Mouse (Mus musculus) erythroblast, embryonic 14.5 days (primary cell): ENCODE measurements around the gene Mks1. TPM values are rescaled to one million over a fixed set of nuclear protein-coding genes. Genes with fewer than 3 reads are reported as not detected.

ENCODE experiments used
- H3K27me3 ChIP-seq: 2 replicates; pipeline ENCODE4 v1.6.1; 2012; ENCODE audit warnings: inconsistent platforms; ENCODE audit not compliant: control insufficient read depth
- H3K36me3 ChIP-seq: 2 replicates; pipeline ENCODE4 v1.6.1; 2012; ENCODE audit warnings: mild to moderate bottlenecking, inconsistent platforms; ENCODE audit not compliant: control insufficient read depth
- H3K4me1 ChIP-seq: 2 replicates; pipeline ENCODE4 v1.6.1; 2012; ENCODE audit warnings: inconsistent platforms; ENCODE audit not compliant: control insufficient read depth
- H3K4me3 ChIP-seq: replicated peaks from 2 replicates; pipeline ENCODE3; 2012; ENCODE audit warnings: moderate library complexity, mild to moderate bottlenecking, inconsistent platforms
- H3K9me3 ChIP-seq: 2 replicates; pipeline ENCODE4 v1.6.1; 2012; ENCODE audit warnings: low read length, inconsistent platforms, mixed read lengths; ENCODE audit not compliant: control insufficient read depth
- GATA1 ChIP-seq: IDR thresholded peaks from 2 replicates; pipeline ENCODE4 v1.6.1; 2012; ENCODE audit warnings: low read length, inconsistent platforms, mixed read lengths
- TAL1 ChIP-seq: IDR thresholded peaks from 3 replicates; pipeline ENCODE4 v1.6.1; 2012; ENCODE audit warnings: low read length, inconsistent platforms, mixed read lengths
- polyA plus RNA-seq: library from polyadenylated mRNA; stranded (reverse); fragments of >175 nt; gene quantifications from 2 replicates; pipeline ENCODE4 v1.2.3, GENCODE M21; 2012

Gene Mks1
- polyA plus RNA-seq, 1 experiment = 0.04 TPM

DNA sequence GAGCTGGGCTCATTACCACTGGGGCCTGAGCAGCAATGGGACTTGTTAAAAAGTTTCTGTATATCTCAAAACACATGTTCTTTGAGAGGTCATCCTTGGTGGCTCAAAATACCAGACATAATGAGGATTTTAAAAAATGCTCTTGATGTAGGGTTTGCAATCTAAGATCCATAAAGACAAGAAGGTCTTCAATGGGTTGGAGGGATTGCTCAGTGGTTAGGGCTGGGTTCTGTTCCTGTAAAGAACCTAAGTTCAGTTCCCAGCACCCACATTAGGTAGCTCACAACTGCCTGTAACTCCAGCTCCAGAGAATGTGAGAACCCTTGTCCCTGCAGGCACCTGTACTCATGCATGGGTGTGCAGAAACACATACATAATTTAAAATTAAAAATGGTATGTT is 44.3 kb downstream of the Mks1 start, which contains the start of gene Olfr463:
Gene Olfr463 (minus strand): TSS at position 101 of the 400 bp plus-strand sequence.
- no peak for TF ChIP-seq GATA1
- no peak for TF ChIP-seq TAL1
- peaks cover 2% of the 10 kb centered on the region; the same call in 1 of the 2 replicates for H3K27me3 ChIP-seq
- H3K36me3 ChIP-seq = no peaks in the 10 kb centered on the region
- H3K4me1 ChIP-seq = no peaks in the 10 kb centered on the region
- H3K9me3 ChIP-seq = no peaks in the 10 kb centered on the region
- no peak within 1 kb of the TSS for H3K4me3 ChIP-seq

DNA sequence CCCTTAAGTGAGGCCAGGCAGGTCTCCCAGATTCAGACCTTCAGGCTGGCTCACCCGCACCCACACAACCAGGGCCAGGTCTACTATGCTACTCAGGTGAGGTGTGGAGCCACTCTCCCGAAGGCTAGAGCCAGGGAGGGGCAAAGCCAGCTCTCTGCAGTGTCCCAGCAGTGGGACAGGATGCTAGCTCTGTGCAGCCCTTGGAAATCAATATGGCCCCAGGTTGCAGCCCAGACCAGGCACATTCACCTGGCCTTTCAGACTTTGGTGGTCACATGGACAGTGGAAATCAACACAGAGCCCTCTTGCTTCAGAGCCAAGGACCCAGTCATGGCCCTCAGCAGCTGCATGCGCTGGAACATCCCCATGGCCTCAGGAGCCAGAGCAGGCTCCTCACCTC is 51.3 kb downstream of the Mks1 start:
- no peak for TF ChIP-seq GATA1
- TF ChIP-seq TAL1 = no peak
- Histone ChIP-seq H3K27me3 (no peaks in the 10 kb centered on the region), H3K4me1 (no peaks in the 10 kb centered on the region), H3K4me3 (no peak overlapping the region), H3K36me3 (no peaks in the 10 kb centered on the region), H3K9me3 (no peaks in the 10 kb centered on the region)

Other genes starting within 250 kb of the Mks1 start
- gene Hsf5, start 236.1 kb upstream of the Mks1 start, polyA plus RNA-seq = not detected in 2 replicates
- gene Rnf43, start 190.5 kb upstream of the Mks1 start, polyA plus RNA-seq = 0.08 and 0.64 TPM in 2 replicates
- gene Supt4a, start 115.7 kb upstream of the Mks1 start, polyA plus RNA-seq = 4.3 and 5.5 TPM in 2 replicates
- 0.47 and 0.71 TPM in 2 replicates for gene Tspoap1, start 92.7 kb upstream of the Mks1 start, polyA plus RNA-seq
- 3.6 and 4.5 TPM in 2 replicates for gene Mpo, start 59.6 kb upstream of the Mks1 start, polyA plus RNA-seq
- gene Lpo, start 24.9 kb upstream of the Mks1 start, polyA plus RNA-seq = not detected in 2 replicates
- gene Epx, start 22.3 kb downstream of the Mks1 start, polyA plus RNA-seq = 0.05 and 0.26 TPM in 2 replicates
- gene Olfr462, start 39.1 kb downstream of the Mks1 start, polyA plus RNA-seq = not detected in 2 replicates
- gene Olfr463, start 44.2 kb downstream of the Mks1 start, polyA plus RNA-seq = 0.04 TPM in 1 of 2 replicates, not detected in the other
- gene Olfr464, start 67.8 kb downstream of the Mks1 start, polyA plus RNA-seq = 0.05 TPM in 1 of 2 replicates, not detected in the other
- 3.0 and 3.3 TPM in 2 replicates for gene Dynll2, start 134.3 kb downstream of the Mks1 start, polyA plus RNA-seq
- gene Srsf1, start 194.2 kb downstream of the Mks1 start, polyA plus RNA-seq = 15.5 and 18.3 TPM in 2 replicates
- gene Vezf1, start 215.1 kb downstream of the Mks1 start, polyA plus RNA-seq = 0.24 and 0.38 TPM in 2 replicates
- 0.05 and 0.13 TPM in 2 replicates for gene Cuedc1, start 244.8 kb downstream of the Mks1 start, polyA plus RNA-seq